Mouse (Mus musculus) erythroblast, embryonic 14.5 days (primary cell): ENCODE data around the gene Enho.

Experiments used
- GATA1 ChIP-seq: IDR thresholded peaks from 2 replicates; pipeline ENCODE4 v1.6.1; 2012; ENCODE audit warnings: low read length, inconsistent platforms, mixed read lengths
- TAL1 ChIP-seq: IDR thresholded peaks from 3 replicates; pipeline ENCODE4 v1.6.1; 2012; ENCODE audit warnings: low read length, inconsistent platforms, mixed read lengths

- TF ChIP-seq TAL1 (no peak), GATA1 (no peak)
Measured at GRCm38 (mm10) chr4:41677006-41677629, 37.0 kb upstream of the Enho start.
